Mouse (Mus musculus): Measurements from ENCODE around the gene Rgs13. TPM values are rescaled to one million over a fixed set of nuclear protein-coding genes. Genes with fewer than 3 reads are reported as not detected.

Rgs13 gene
- 0.23 and 0.33 TPM in 2 replicates for polyA plus RNA-seq (2015; fragmentation: Nextera tagmentation; extraction: Ambion mirVana)

DNA sequence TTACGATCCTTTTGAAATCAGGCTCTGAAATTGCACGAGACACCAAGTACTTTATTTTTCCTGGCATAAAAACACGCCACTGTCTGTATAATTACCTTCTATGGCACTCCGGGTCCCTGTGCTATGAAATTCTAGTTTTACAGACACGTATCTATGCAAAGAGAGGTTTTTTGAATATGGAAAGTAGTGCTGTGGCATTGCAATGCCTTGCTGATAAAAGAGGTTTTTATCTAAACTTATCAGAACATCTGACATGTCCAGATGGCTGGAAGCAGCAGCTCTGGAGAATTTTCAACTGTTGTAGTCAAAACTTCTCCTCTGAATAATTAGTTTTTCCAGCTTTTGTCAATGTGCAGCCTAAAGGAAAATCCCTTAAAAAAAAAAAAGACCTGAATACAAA, at the start of gene Rgs13:
Gene Rgs13 (minus strand): TSS at position 207 of the 400 bp plus-strand sequence.

Other genes with a start within 250 kb of the Rgs13 start
- 117 and 153 TPM in 2 replicates for gene Rgs2, start 173.2 kb downstream of the Rgs13 start, polyA plus RNA-seq (2015; fragmentation: Nextera tagmentation; extraction: Ambion mirVana)
- gene Rgs1, start 71.9 kb upstream of the Rgs13 start, polyA plus RNA-seq (2015; fragmentation: Nextera tagmentation; extraction: Ambion mirVana): 2.7 and 9.1 TPM in 2 replicates

Measured in urinary bladder, postnatal 0 days (tissue).